Mouse (Mus musculus) heart, postnatal 0 days (tissue): ENCODE data around the gene Fkrp.

ENCODE experiments used
- CTCF ChIP-seq: IDR thresholded peaks from 2 replicates; pipeline ENCODE4 v1.5.1; 2016; ENCODE audit warnings: antibody characterized with exemption, control low read depth, low read depth
- EP300 ChIP-seq: IDR thresholded peaks from 2 replicates; pipeline ENCODE4 v1.6.1; 2016; ENCODE audit warnings: antibody characterized with exemption, low read depth

GRCm38 (mm10) chr7:16826571-16826970 is 10.0 kb upstream of the Fkrp start:
- no peak for TF ChIP-seq EP300
- no peak for TF ChIP-seq CTCF
